Mouse (Mus musculus): Measurements from ENCODE around the gene Metap2. TPM values are rescaled to one million over a fixed set of nuclear protein-coding genes. Genes with fewer than 3 reads are reported as not detected.

Gene Metap2
- 129 and 131 TPM in 2 replicates for polyA plus RNA-seq (2012; ENCODE audit: insufficient read depth, insufficient read length, missing spikeins)

- Histone ChIP-seq H3K27ac (ENCODE audit: insufficient read depth, low read depth, low read length) (no peak within 1 kb of the TSS), H3K4me1 (ENCODE audit: control insufficient read depth, insufficient read depth, low read length) (no peaks in the 10 kb centered on the region), H3K4me3 (ENCODE audit: insufficient read depth, low read length) (no peak within 1 kb of the TSS)
- TF ChIP-seq POLR2A (IDR thresholded peaks at IDR 0.05; ENCODE audit: borderline replicate concordance, low read depth, low read length) = no peak
- no peak for TF ChIP-seq CTCF (IDR thresholded peaks at IDR 0.05; ENCODE audit: low read depth, low read length)
These were observed at the start of gene Metap2 for GRCm38 (mm10) chr10:93897043-93897646. Metap2 (minus strand) TSS chr10:93897093.

- H3K27ac ChIP-seq (ENCODE audit: insufficient read depth, low read depth, low read length) = peak overlapping the region; percentile 64
- TF ChIP-seq POLR2A (IDR thresholded peaks at IDR 0.05; ENCODE audit: borderline replicate concordance, low read depth, low read length) (no peak), CTCF (IDR thresholded peaks at IDR 0.05; ENCODE audit: low read depth, low read length) (no peak)
- H3K4me3 ChIP-seq (ENCODE audit: insufficient read depth, low read length) = no peak overlapping the region
- peaks cover 37% of the 10 kb centered on the region for H3K4me1 ChIP-seq (ENCODE audit: control insufficient read depth, insufficient read depth, low read length)
These were observed 49.1 kb upstream of the Metap2 start for GRCm38 (mm10) chr10:93945843-93946499.

GRCm38 (mm10) chr10:93945364-93945763 lies 48.5 kb upstream of the Metap2 start:
- Histone ChIP-seq H3K27ac (ENCODE audit: insufficient read depth, low read depth, low read length) (peak overlapping the region; percentile 64), H3K4me1 (ENCODE audit: control insufficient read depth, insufficient read depth, low read length) (peaks cover 36% of the 10 kb centered on the region), H3K4me3 (ENCODE audit: insufficient read depth, low read length) (no peak overlapping the region)
- peak; percentile 36; the same call in 1 of the 2 replicates for TF ChIP-seq CTCF (IDR thresholded peaks at IDR 0.05; ENCODE audit: low read depth, low read length)
- TF ChIP-seq POLR2A (IDR thresholded peaks at IDR 0.05; ENCODE audit: borderline replicate concordance, low read depth, low read length) = no peak

- TF ChIP-seq POLR2A (IDR thresholded peaks at IDR 0.05; ENCODE audit: borderline replicate concordance, low read depth, low read length) = no peak
- no peak for TF ChIP-seq CTCF (IDR thresholded peaks at IDR 0.05; ENCODE audit: low read depth, low read length)
- H3K27ac ChIP-seq (ENCODE audit: insufficient read depth, low read depth, low read length) = no peak overlapping the region
- no peak overlapping the region for H3K4me3 ChIP-seq (ENCODE audit: insufficient read depth, low read length)
- peaks cover 29% of the 10 kb centered on the region for H3K4me1 ChIP-seq (ENCODE audit: control insufficient read depth, insufficient read depth, low read length)
These were observed 47.3 kb upstream of the Metap2 start for GRCm38 (mm10) chr10:93944241-93944640.

GRCm38 (mm10) chr10:93940279-93940678 lies 43.4 kb upstream of the Metap2 start:
- Histone ChIP-seq H3K4me3 (ENCODE audit: insufficient read depth, low read length) (no peak overlapping the region), H3K4me1 (ENCODE audit: control insufficient read depth, insufficient read depth, low read length) (peaks cover 13% of the 10 kb centered on the region), H3K27ac (ENCODE audit: insufficient read depth, low read depth, low read length) (no peak overlapping the region)
- TF ChIP-seq CTCF (IDR thresholded peaks at IDR 0.05; ENCODE audit: low read depth, low read length) (no peak), POLR2A (IDR thresholded peaks at IDR 0.05; ENCODE audit: borderline replicate concordance, low read depth, low read length) (no peak)

GRCm38 (mm10) chr10:93939676-93940075 lies 42.8 kb upstream of the Metap2 start:
- Histone ChIP-seq H3K27ac (ENCODE audit: insufficient read depth, low read depth, low read length) (no peak overlapping the region), H3K4me1 (ENCODE audit: control insufficient read depth, insufficient read depth, low read length) (peaks cover 8% of the 10 kb centered on the region), H3K4me3 (ENCODE audit: insufficient read depth, low read length) (no peak overlapping the region)
- no peak for TF ChIP-seq CTCF (IDR thresholded peaks at IDR 0.05; ENCODE audit: low read depth, low read length)
- TF ChIP-seq POLR2A (IDR thresholded peaks at IDR 0.05; ENCODE audit: borderline replicate concordance, low read depth, low read length) = no peak

- Histone ChIP-seq H3K4me3 (ENCODE audit: insufficient read depth, low read length) (no peak overlapping the region), H3K4me1 (ENCODE audit: control insufficient read depth, insufficient read depth, low read length) (peaks cover 9% of the 10 kb centered on the region), H3K27ac (ENCODE audit: insufficient read depth, low read depth, low read length) (no peak overlapping the region)
- TF ChIP-seq POLR2A (IDR thresholded peaks at IDR 0.05; ENCODE audit: borderline replicate concordance, low read depth, low read length) (no peak), CTCF (IDR thresholded peaks at IDR 0.05; ENCODE audit: low read depth, low read length) (no peak)
These were observed 42.0 kb upstream of the Metap2 start for GRCm38 (mm10) chr10:93938844-93939271.

- peaks cover 5% of the 10 kb centered on the region; the same call in 1 of the 2 replicates for H3K4me1 ChIP-seq (ENCODE audit: control insufficient read depth, insufficient read depth, low read length)
- H3K27ac ChIP-seq (ENCODE audit: insufficient read depth, low read depth, low read length) = no peak overlapping the region
- H3K4me3 ChIP-seq (ENCODE audit: insufficient read depth, low read length) = no peak overlapping the region
- no peak for TF ChIP-seq CTCF (IDR thresholded peaks at IDR 0.05; ENCODE audit: low read depth, low read length)
- no peak for TF ChIP-seq POLR2A (IDR thresholded peaks at IDR 0.05; ENCODE audit: borderline replicate concordance, low read depth, low read length)
These were observed 37.1 kb upstream of the Metap2 start for GRCm38 (mm10) chr10:93933980-93934379.

GRCm38 (mm10) chr10:93932861-93933260 lies 36.0 kb upstream of the Metap2 start:
- peaks cover 5% of the 10 kb centered on the region; the same call in 1 of the 2 replicates for H3K4me1 ChIP-seq (ENCODE audit: control insufficient read depth, insufficient read depth, low read length)
- H3K4me3 ChIP-seq (ENCODE audit: insufficient read depth, low read length) = no peak overlapping the region
- no peak overlapping the region for H3K27ac ChIP-seq (ENCODE audit: insufficient read depth, low read depth, low read length)
- no peak for TF ChIP-seq CTCF (IDR thresholded peaks at IDR 0.05; ENCODE audit: low read depth, low read length)
- no peak for TF ChIP-seq POLR2A (IDR thresholded peaks at IDR 0.05; ENCODE audit: borderline replicate concordance, low read depth, low read length)

- Histone ChIP-seq H3K4me1 (ENCODE audit: control insufficient read depth, insufficient read depth, low read length) (peaks cover 5% of the 10 kb centered on the region; the same call in 1 of the 2 replicates), H3K27ac (ENCODE audit: insufficient read depth, low read depth, low read length) (no peak overlapping the region), H3K4me3 (ENCODE audit: insufficient read depth, low read length) (no peak overlapping the region)
- no peak for TF ChIP-seq POLR2A (IDR thresholded peaks at IDR 0.05; ENCODE audit: borderline replicate concordance, low read depth, low read length)
- no peak for TF ChIP-seq CTCF (IDR thresholded peaks at IDR 0.05; ENCODE audit: low read depth, low read length)
These were observed 35.1 kb upstream of the Metap2 start for GRCm38 (mm10) chr10:93932020-93932419.
